Mouse (Mus musculus) liver (tissue): ENCODE measurements around the gene Slc26a5.

ENCODE experiments used
- DNase-seq: peaks from one replicate; pipeline ENCODE4 v3.0.0-alpha.2; 2020; ENCODE audit warnings: mixed read lengths

Gene Slc26a5

DNA sequence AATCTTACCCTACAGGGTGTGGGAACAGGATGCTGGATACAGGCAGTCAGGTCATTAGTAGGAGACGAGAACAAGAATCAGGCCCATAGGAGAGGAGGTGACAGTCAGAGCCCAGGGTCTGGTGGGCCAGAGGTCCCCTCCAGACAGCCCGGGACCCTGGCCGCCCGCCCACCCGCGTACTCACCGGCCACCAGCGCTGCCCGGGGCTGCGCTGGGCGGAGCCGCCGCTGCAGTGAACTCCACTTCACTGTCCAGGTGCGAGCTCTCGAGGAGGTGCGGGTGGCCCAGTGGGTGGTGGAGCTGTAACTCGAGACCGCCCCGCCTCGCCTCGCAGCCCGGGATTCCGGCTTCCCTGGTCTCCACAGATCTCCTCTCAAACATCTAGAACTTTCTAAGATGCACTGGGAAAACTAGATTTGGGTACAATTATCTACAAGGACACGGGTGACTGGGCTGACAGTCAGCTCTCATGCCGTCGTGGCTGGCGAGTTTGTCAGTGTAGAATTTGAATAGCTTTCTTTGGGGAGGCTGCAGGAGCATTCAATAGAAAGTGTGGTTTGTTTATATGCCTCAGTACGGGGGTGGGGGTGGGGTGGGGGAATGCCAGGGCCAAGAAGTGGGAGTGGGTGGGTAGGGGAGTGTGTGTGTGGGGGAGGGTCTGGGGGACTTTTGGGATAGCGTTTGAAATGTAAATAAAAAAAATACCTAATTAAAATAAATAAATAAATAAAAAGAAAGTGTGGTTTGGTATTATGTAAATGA, at the start of gene Slc26a5:
Gene Slc26a5 (minus strand): TSS at position 259 of the 762 bp plus-strand sequence.
- DNase-seq: no peak

DNA sequence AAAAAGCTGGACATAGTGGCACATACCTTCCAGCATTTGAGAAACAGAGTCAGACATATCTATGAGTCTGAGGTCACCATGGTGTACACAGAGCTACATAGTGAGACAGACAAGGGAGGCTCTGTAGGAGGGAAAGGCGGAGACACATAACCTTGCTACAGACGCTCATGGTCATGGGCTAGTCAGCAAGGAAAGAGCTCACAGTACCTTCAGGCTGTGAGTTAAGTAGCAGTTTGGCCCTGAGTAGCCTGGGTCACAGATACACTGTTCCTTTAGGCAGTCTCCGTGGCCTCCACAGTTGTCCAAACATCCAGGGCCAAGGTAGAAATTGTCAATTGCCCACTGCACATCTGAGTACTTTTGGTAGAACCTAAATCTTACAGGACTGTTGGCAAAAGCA, 49.4 kb upstream of the Slc26a5 start:
- no peak for DNase-seq

DNA sequence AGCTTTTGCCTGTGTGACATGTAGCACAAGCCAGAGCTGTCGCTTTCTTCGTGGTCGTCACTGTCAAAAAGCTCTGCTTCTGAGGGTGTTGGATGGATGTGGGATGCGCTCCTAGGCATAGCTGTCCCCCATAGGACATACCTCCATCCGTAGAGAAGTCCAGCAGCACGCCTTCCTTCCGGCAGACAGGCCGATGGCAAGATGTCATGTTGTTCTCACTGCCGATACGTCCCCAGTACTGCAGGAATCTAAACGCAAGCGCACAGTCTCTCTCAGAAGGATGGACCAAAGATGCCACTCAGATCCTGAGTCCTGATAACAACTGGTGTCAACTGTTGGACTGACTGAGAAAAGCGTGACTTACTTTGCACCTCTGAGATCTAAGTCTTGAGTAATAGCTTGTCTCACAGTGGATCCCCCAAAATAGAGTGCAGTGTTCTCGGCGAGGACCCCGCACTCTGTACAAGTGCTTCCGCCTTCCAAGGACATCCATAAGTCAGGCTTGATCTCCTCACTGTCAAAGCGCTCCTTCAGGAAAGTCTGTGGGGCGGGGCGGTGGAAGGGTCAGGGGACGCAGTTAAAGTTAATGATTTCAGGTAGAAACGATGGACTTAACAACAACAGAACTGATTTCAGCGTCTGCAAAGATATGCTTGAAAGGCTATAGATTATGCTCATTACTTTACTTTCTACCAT, 47.6 kb upstream of the Slc26a5 start:
- no peak for DNase-seq

DNA sequence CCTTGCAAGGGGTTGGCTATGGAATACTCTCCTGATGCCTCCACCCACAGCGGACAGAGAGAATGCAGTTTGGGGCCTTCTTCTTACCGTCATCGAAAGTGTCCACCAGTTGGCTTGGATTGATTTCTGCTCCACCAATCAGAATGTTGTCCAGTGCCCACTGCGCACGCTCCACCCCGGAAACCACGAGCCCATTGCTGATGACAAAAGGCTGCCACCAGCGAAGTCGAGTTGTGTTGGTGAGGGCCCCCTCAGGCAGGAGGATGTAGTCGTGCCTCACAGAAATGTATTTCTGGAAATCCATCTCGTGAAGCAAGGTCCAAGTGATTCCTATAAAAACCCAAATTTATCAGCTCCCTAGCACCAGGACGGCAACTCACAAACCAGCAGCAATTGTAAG, 45.3 kb upstream of the Slc26a5 start:
- DNase-seq: no peak

DNA sequence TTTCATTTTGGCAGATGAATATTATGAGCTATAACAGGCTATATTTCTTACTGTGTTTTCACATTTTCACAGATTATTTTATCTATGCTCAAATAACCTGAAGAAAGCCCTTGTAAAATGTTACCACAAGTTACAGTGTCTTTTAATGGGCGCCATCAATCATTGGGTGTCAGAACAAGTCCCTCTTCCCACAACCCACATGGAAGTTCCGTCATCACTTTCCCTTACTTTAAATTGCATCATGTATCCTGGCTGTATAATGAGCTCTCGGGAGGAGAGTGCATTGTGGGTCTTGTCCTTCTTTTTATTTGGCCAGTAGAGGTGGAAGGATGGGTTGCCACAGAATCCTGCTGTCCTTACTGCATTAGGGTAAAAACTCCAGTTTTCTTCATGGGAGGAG, 44.3 kb upstream of the Slc26a5 start:
- no peak for DNase-seq

GRCm38 (mm10) chr5:21901411-21901810, 36.0 kb upstream of the Slc26a5 start:
- no peak for DNase-seq

DNA sequence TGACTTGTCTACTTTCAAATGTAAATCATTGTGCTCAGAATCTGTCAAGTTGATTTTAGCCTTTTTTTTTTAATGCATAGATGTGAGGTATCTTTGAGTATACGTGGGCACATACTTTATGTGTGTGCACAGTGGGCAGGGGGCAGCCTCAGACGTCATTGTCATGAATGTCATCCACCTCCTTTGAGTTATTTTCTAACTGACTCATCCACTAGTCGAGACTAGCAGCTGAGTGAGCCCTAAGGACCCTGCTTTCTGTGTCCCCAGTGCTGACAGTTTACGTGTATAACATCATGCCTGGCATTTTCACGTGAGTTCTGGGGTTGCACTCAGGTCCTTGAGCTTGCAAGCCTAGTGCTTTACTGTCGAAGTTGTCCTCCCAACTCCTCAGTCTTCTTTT, 35.5 kb upstream of the Slc26a5 start:
- DNase-seq: no peak

DNA sequence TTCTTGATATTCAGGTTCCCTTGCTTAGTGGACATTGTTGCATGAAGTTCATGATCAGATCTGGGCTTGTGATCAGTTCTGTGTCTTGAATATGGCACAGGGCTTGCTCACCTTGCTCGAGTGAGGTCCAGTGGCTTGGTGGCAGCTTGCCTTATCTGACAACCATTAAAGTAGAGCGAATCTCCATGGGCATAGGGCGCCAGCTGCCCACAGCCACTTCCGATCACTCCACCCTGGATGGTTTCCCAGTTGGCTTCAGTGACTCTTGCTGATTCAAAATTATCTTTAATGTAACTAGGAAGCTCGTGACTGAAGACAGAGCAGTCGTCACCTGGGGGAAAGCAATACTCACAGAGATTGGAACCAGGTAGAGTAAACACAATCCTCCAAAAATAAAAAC, 33.5 kb upstream of the Slc26a5 start:
- no peak for DNase-seq

DNA sequence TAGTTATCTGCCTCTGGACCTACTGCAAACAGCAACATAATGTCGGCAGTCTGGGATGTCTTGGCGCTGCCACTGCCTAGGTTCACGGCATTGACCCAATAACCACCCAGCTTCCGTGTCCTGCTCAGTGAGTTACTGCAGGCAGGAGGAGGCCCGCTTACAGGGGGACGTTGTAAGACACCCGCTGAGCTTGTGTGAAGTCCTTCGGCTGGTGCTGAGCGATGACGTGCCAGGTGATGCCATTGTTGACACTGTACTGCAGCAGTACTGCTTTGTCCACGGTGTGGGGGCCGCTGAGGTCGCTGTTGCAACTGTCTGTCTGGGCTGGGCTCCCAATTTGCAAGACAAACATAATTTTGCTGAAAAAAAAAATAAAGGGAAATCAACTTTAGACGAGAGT, 31.2 kb upstream of the Slc26a5 start:
- no peak for DNase-seq

DNA sequence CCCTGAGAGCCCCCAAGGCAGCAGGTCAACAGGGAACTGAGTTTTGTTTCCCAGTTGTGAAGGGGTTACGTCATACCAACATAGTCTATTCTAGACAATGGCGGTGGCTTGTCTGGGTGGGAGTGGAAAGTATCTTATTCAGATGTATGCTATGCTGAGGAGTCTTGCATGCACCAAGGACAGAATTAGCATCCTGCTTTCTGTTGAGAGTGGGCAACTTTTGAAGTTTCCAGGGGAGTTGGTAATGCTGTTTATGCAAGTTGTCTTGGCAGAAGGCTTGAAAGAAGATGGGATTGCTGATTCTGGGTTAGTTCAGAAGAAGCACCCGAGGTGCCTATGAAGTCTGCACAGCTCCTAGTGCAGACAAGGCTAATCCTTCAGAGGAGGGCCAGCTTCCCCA, 28.8 kb upstream of the Slc26a5 start:
- no peak for DNase-seq

DNA sequence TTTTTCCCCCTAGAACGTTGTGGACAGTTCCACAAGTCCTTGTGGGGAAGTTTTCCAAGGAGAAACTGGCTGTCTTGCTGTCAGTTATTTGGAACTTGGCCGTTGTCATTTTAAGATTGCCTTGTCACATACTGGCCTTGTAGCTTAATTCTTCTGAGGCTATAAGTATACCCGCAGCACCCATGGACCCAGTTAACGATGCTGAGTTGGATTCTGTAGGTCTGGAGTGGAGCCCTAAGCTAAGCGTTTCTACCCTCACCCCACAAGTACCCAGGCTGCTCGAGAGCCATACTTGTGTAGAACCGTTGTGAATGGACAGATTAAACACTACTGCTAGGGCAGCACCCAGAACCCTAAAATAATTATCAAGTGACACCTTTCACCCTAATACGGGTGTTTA, 1.3 kb upstream of the Slc26a5 start:
- DNase-seq: no peak

GRCm38 (mm10) chr5:21866311-21866712, 908 bp upstream of the Slc26a5 start:
- DNase-seq: no peak

DNA sequence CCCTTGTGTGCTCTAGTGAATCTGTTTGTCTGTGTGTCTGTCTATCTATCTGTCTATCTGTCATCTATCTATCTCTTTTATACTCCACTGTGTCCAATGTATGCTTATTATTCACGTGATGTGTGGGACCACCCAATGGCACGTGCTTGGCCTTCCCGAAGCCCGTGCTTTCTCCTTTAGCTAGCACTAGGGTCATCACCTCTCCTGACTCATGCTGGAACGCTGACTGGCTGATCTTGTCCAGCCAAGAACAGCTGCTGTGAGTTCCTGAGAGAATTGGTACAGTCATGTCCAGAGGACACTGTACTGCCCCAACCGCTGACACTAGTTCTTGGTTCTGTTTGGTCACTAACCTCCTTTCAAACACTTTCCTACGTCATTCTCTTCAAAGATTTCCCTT, 6.8 kb downstream of the Slc26a5 start:
- no peak for DNase-seq

- no peak for DNase-seq
Measured at GRCm38 (mm10) chr5:21851679-21852340, 13.6 kb downstream of the Slc26a5 start.

- no peak for DNase-seq
Measured at GRCm38 (mm10) chr5:21847438-21847837, 18.0 kb downstream of the Slc26a5 start.

DNA sequence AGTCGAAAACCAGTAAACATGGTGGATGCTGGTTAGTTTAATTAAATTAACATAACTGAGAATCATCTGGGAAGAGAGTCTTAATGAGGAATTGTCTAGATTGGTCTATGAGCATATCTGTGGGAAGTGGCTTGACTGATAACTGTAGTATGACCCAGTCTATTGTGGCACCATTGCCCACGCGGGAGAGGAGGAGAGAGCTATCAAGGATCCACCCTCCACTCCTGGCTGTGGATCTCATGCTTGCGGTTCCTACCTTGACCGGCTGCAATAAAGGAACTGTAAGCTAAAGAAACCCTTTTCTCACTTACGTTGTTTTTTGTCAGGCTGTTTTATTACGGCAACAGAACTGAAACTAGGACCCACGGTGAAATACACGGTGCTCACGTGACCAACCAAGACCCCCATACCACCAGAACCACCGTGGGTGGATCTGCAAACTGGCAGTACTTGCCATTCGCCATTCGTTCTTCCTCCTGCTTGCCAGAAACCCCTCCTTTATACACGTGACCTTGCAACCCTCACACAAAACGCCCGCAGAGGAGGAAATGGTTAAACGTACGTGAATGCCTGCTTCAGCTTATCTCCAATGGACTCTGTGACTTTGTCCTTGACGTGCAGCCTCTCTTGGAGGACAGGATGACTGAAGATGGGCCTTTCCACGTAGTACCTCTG, 18.7 kb downstream of the Slc26a5 start:
- DNase-seq: no peak

- no peak for DNase-seq
Measured at GRCm38 (mm10) chr5:21844676-21845075, 20.7 kb downstream of the Slc26a5 start.

DNA sequence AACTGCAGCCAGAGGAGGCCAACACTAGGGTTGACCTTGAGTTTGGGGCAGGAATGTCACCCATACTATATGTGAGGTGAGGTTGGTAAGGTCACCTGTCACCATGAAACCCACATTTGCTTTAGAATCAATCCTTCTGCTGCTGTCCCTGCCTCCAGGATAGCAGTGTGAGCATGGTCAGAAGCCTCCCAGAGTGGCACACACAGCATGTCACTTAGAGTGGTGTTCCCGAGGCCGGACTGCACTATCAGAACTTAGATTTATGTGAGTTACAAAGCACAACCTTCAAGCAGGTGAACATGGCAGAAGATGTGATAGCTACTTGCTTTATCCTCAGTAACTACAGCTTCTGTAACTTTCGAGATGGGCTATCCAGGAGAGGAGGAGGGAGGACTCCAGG, 33.6 kb downstream of the Slc26a5 start:
- DNase-seq: no peak

GRCm38 (mm10) chr5:21828855-21829254, 36.5 kb downstream of the Slc26a5 start:
- no peak for DNase-seq

GRCm38 (mm10) chr5:21827643-21828042, 37.8 kb downstream of the Slc26a5 start:
- DNase-seq: no peak

- no peak for DNase-seq
Measured at GRCm38 (mm10) chr5:21826370-21826769, 39.0 kb downstream of the Slc26a5 start.

DNA sequence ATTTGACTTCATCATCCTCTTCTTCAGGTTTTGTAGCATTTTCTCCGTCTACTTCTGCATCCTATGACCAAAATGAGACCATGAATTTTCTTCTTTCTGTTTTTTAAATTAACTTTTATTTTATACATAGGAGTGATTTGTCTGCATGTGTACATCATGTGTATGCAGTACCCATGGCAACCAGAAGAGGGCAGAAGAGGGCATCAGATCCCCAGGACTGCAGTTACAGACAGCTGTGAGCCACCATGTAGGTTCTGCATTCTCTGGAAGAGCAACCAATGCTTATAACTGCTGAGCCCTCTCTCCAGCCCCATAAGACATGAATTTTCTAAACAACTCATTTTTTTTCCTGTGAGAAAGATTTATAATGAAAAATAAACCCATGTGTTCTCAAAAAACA, 51.4 kb downstream of the Slc26a5 start:
- DNase-seq: peak; percentile 57

DNA sequence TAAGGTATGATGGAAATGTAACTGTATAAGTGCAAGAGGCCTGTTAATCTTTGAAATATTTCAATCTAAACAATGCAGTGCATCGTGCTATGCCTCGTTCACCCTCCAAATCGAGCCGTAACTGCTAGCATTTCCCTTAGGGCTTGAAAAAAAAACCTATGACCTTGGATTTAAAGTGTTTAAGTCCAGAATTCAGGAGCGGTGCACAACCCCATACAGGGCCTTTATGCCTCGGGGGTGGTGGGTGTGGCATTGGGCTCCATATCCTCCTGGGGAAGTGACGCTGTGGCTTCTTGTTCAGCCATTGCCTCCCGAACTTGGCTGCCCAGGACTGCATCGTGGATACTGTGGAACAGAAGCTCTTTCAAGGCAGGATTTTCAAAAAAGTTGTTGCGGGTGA, 54.5 kb downstream of the Slc26a5 start:
- no peak for DNase-seq

GRCm38 (mm10) chr5:21804837-21805236, 60.6 kb downstream of the Slc26a5 start:
- DNase-seq: no peak
